Mouse (Mus musculus) neural tube, embryonic 14.5 days (tissue): ENCODE data around the gene Cdc123. TPM values are rescaled to one million over a fixed set of nuclear protein-coding genes. Genes with fewer than 3 reads are reported as not detected.
"Not testable (repeated sequence)": the region's sequence is repeated elsewhere in the genome, so short reads cannot be mapped to it uniquely, and the experiment has no call there.

ENCODE experiments used
- ATAC-seq: fragments of 200-750 bp; cut with Nextera tagmentation; 2 replicates; pipeline ENCODE4 v1.8.0; 2017; ENCODE audit warnings: low read depth, mild to moderate bottlenecking, moderate TSS enrichment, moderate library complexity
- H3K27ac ChIP-seq: fragments of 300-500 bp; sonication (generic); 2 replicates; pipeline ENCODE4 v1.5.1; 2014; ENCODE audit warnings: low read depth, mild to moderate bottlenecking, control low read depth, low read length, moderate library complexity, mixed read lengths
- H3K27me3 ChIP-seq: fragments of 300-500 bp; sonication (generic); 2 replicates; pipeline ENCODE4 v1.6.1; 2014; ENCODE audit warnings: low read length; ENCODE audit not compliant: control insufficient read depth, insufficient read depth
- H3K36me3 ChIP-seq: fragments of 300-500 bp; sonication (generic); 2 replicates; pipeline ENCODE4 v1.6.1; 2014; ENCODE audit warnings: low read length, mixed read lengths; ENCODE audit not compliant: control insufficient read depth, insufficient read depth
- H3K4me1 ChIP-seq: fragments of 300-500 bp; sonication (generic); 2 replicates; pipeline ENCODE4 v1.6.1; 2014; ENCODE audit warnings: low read length; ENCODE audit not compliant: control insufficient read depth, insufficient read depth
- H3K4me2 ChIP-seq: fragments of 300-500 bp; sonication (generic); 2 replicates; pipeline ENCODE4 v1.6.1; 2014; ENCODE audit warnings: mild to moderate bottlenecking, low read depth, low read length, control low read depth
- H3K4me3 ChIP-seq: fragments of 300-500 bp; sonication (generic); 2 replicates; pipeline ENCODE4 v1.5.1; 2014; ENCODE audit warnings: low read depth, low read length, control low read depth, mixed read lengths
- H3K9ac ChIP-seq: fragments of 300-500 bp; sonication (generic); replicated peaks from 2 replicates; pipeline ENCODE4 v1.6.1; 2014; ENCODE audit warnings: low read depth, mild to moderate bottlenecking, control low read depth, low read length, mixed read lengths
- H3K9me3 ChIP-seq: fragments of 300-500 bp; sonication (generic); 2 replicates; pipeline ENCODE4 v1.6.1; 2016; ENCODE audit warnings: low read length; ENCODE audit not compliant: control insufficient read depth
- WGBS: fragments of 180-500 bp; shearing (Covaris S2); extraction: QIAGEN DNeasy Blood & Tissue Kit; methylation state at CpG from one replicate; pipeline ENCODE4 v1.1.7; 2014; 5-methylcytosine and 5-hydroxymethylcytosine counted together
- polyA plus RNA-seq: library from polyadenylated mRNA; unstranded; fragments of >200 nt; fragmentation: Nextera tagmentation; extraction: Ambion mirVana; gene quantifications from 2 replicates; pipeline ENCODE4 v1.2.1, GENCODE M21; 2014

The Cdc123 gene
- polyA plus RNA-seq, 1 experiment from 2014 or later, result 270 TPM

GRCm38 (mm10) chr2:5811235-5811782 is 33.7 kb downstream of the Cdc123 start:
- Histone ChIP-seq H3K36me3 (peaks cover 17% of the 10 kb centered on the region; the same call in 1 of the 2 replicates), H3K4me2 (no peak overlapping the region), H3K27ac (no peak overlapping the region), H3K27me3 (no peaks in the 10 kb centered on the region), H3K4me1 (no peaks in the 10 kb centered on the region), H3K9me3 (no peaks in the 10 kb centered on the region), H3K9ac (no peak overlapping the region), H3K4me3 (no peak overlapping the region)
- 89% methylated on average over 5 of the region's 5 CpGs for WGBS
- no peak for ATAC-seq

GRCm38 (mm10) chr2:5810036-5810718 is 34.8 kb downstream of the Cdc123 start:
- Histone ChIP-seq H3K27me3 (no peaks in the 10 kb centered on the region), H3K4me1 (no peaks in the 10 kb centered on the region), H3K4me2 (no peak overlapping the region), H3K4me3 (no peak overlapping the region), H3K9me3 (no peaks in the 10 kb centered on the region), H3K36me3 (peaks cover 18% of the 10 kb centered on the region), H3K9ac (no peak overlapping the region), H3K27ac (no peak overlapping the region)
- ATAC-seq, result no peak
- WGBS, result 94% methylated on average over 5 of the region's 5 CpGs

- H3K9ac ChIP-seq, H3K4me2 ChIP-seq, H3K27ac ChIP-seq, H3K4me3 ChIP-seq, ATAC-seq, H3K4me1 ChIP-seq, H3K27me3 ChIP-seq, H3K9me3 ChIP-seq: not testable (repeated sequence)
- H3K36me3 ChIP-seq, result peaks cover 24% of the 10 kb centered on the region
- WGBS, result 93% methylated on average over 3 of the region's 3 CpGs
These were observed 38.8 kb downstream of the Cdc123 start for GRCm38 (mm10) chr2:5806201-5806600.

- 94% methylated on average over 7 of the region's 7 CpGs for WGBS
- H3K36me3 ChIP-seq, result peaks cover 20% of the 10 kb centered on the region
- no peak for ATAC-seq
These were observed 39.7 kb downstream of the Cdc123 start for GRCm38 (mm10) chr2:5805228-5805627.

GRCm38 (mm10) chr2:5804440-5805045 is 40.4 kb downstream of the Cdc123 start:
- Histone ChIP-seq H3K4me2 (no peak overlapping the region), H3K4me1 (no peaks in the 10 kb centered on the region), H3K27me3 (no peaks in the 10 kb centered on the region), H3K9me3 (no peaks in the 10 kb centered on the region), H3K9ac (no peak overlapping the region), H3K27ac (no peak overlapping the region), H3K36me3 (peaks cover 17% of the 10 kb centered on the region), H3K4me3 (no peak overlapping the region)
- WGBS, result 90% methylated on average over 6 of the region's 6 CpGs
- ATAC-seq, result no peak

More at GRCm38 (mm10) chr2:5805228-5805627, 39.7 kb downstream of the Cdc123 start:
- Histone ChIP-seq H3K9ac (no peak overlapping the region), H3K9me3 (no peaks in the 10 kb centered on the region), H3K4me3 (no peak overlapping the region), H3K4me1 (no peaks in the 10 kb centered on the region), H3K27me3 (no peaks in the 10 kb centered on the region), H3K4me2 (no peak overlapping the region), H3K27ac (no peak overlapping the region)

- ATAC-seq, result no peak
- Histone ChIP-seq H3K9me3 (no peaks in the 10 kb centered on the region), H3K4me3 (no peak overlapping the region), H3K27me3 (no peaks in the 10 kb centered on the region), H3K27ac (no peak overlapping the region), H3K9ac (no peak overlapping the region), H3K36me3 (peaks cover 23% of the 10 kb centered on the region), H3K4me1 (no peaks in the 10 kb centered on the region), H3K4me2 (no peak overlapping the region)
- 97% methylated on average over 10 of the region's 10 CpGs for WGBS
These were observed 42.9 kb downstream of the Cdc123 start for GRCm38 (mm10) chr2:5801927-5802590.

- Histone ChIP-seq H3K4me3 (no peak overlapping the region), H3K27me3 (no peaks in the 10 kb centered on the region), H3K4me1 (no peaks in the 10 kb centered on the region), H3K9ac (no peak overlapping the region), H3K36me3 (peaks cover 31% of the 10 kb centered on the region), H3K27ac (no peak overlapping the region), H3K4me2 (no peak overlapping the region), H3K9me3 (no peaks in the 10 kb centered on the region)
- 92% methylated on average over 9 of the region's 9 CpGs for WGBS
- no peak for ATAC-seq
These were observed 43.8 kb downstream of the Cdc123 start for GRCm38 (mm10) chr2:5801182-5801640.

- Histone ChIP-seq H3K4me3 (no peak overlapping the region), H3K27me3 (no peaks in the 10 kb centered on the region), H3K9ac (no peak overlapping the region), H3K9me3 (no peaks in the 10 kb centered on the region), H3K4me2 (no peak overlapping the region), H3K36me3 (peaks cover 48% of the 10 kb centered on the region), H3K4me1 (no peaks in the 10 kb centered on the region), H3K27ac (no peak overlapping the region)
- no peak for ATAC-seq
- WGBS, result 94% methylated on average over 11 of the region's 11 CpGs
These were observed 46.9 kb downstream of the Cdc123 start for GRCm38 (mm10) chr2:5797816-5798672.
